Mouse (Mus musculus) heart, adult 2 months (tissue): ENCODE measurements around the gene Ugt1a6a. TPM values are rescaled to one million over a fixed set of nuclear protein-coding genes. Genes with fewer than 3 reads are reported as not detected.
A peak's percentile ranks its signal among the peaks of the same experiment; 100 is the strongest.

Experiments
- DNase-seq, 2 experiments: peaks; one replicate each; pipeline ENCODE4 v3.0.0; 2021
- H3K27ac ChIP-seq: fragments of 200-600 bp; 2 replicates; pipeline ENCODE4 v1.8.1; 2022
- H3K27me3 ChIP-seq: fragments of 200-500 bp; 2 replicates; pipeline ENCODE4 v1.6.1; 2012; ENCODE audit warnings: mild to moderate bottlenecking, low read length, inconsistent platforms, mixed read lengths; ENCODE audit not compliant: control insufficient read depth, insufficient read depth
- H3K36me3 ChIP-seq: fragments of 200-500 bp; 2 replicates; pipeline ENCODE4 v1.6.1; 2012; ENCODE audit warnings: low read length, inconsistent platforms; ENCODE audit not compliant: control insufficient read depth, insufficient read depth
- H3K4me1 ChIP-seq: fragments of 200-500 bp; 2 replicates; pipeline ENCODE4 v1.6.1; 2011; ENCODE audit warnings: low read length; ENCODE audit not compliant: control insufficient read depth, insufficient read depth
- H3K4me3 ChIP-seq: fragments of 200-600 bp; 2 replicates; pipeline ENCODE4 v1.8.1; 2022
- H3K79me2 ChIP-seq: fragments of 200-500 bp; replicated peaks from 2 replicates; pipeline ENCODE4 v1.6.1; 2012; ENCODE audit warnings: mild to moderate bottlenecking, inconsistent platforms, low read length, moderate library complexity, mixed read lengths; ENCODE audit not compliant: control insufficient read depth, insufficient read depth
- H3K9ac ChIP-seq: fragments of 200-500 bp; 2 replicates; pipeline ENCODE4 v1.6.1; 2012; ENCODE audit warnings: low read depth, mild to moderate bottlenecking, control low read depth, inconsistent platforms, low read length, mixed read lengths
- CTCF ChIP-seq: fragments of 200-600 bp; IDR thresholded peaks from 2 replicates; pipeline ENCODE4 v1.8.1; 2022; ENCODE audit warnings: antibody characterized with exemption, mild to moderate bottlenecking, moderate library complexity
- EP300 ChIP-seq: fragments of 200-500 bp; IDR thresholded peaks from 2 replicates; pipeline ENCODE4 v1.6.1; 2011; ENCODE audit warnings: low read depth, low read length, control low read depth; ENCODE audit not compliant: insufficient read depth
- POLR2A ChIP-seq: fragments of 200-500 bp; IDR thresholded peaks from 2 replicates; pipeline ENCODE4 v1.6.1; 2011; ENCODE audit warnings: mild to moderate bottlenecking, low read depth, low read length, control low read depth; ENCODE audit not compliant: insufficient read depth
- WGBS: fragments of 180-500 bp; shearing (Covaris S2); methylation state at CpG from one replicate; pipeline ENCODE4 v1.1.7; 2018; 5-methylcytosine and 5-hydroxymethylcytosine counted together
- intact Hi-C: fragments of 180-260 bp; cut with DNase I; formaldehyde crosslinking; loops from one replicate; pipeline ENCODE4 v1.15.1; 2025
- polyA plus RNA-seq: library from polyadenylated mRNA; depleted of rRNA; stranded (reverse); fragments of >200 nt; gene quantifications from 2 replicates; pipeline ENCODE4 v1.2.3, GENCODE M21; 2012
- total RNA-seq, 2 experiments: library from RNA; stranded (reverse); gene quantifications; 2 replicates each; pipeline ENCODE4 v1.2.3; 2021

Ugt1a6a gene
- total and polyA plus RNA-seq, 3 experiments = 2.1 to 3.7 (median 2.4) TPM

DNA sequence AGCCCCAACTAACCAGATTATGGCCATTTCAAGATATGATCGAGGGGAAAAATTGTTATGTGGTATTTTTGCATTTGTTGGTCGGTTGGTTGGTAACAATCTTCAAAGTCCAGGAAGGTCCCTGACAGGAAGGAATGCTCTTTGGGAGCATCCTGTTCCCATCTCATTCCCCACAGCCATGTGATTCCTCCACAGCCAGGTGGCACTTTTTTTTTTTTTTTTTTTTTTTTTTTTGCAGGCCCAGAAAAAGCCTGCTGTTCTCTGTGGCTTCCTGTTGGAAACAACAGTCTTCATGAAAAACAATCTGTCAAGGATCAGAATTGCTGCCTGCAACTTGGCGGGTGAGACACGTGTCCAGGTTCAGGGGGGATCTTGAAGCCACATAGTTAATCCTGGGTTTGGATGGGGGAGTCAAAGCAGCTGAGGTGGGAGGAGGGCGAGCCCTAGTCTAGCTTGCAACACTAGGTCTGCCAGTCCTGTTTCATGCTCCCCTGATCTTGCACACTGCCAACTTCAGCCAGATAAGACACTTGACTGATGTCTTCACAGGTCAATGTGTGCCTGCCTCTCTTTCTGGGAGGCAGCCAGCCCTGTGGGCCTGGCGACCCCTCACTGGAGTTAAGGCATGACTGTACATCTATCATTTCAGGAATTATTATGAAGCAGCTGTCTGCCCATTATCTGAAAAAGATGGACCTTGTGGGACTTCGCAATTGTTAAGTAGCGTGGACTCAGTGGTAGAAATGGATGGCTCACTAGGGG lies 124.5 kb downstream of the Ugt1a6a start:
- H3K79me2 ChIP-seq = no peaks in the 10 kb centered on the region
- peaks cover 3% of the 10 kb centered on the region for H3K4me1 ChIP-seq
- WGBS = 53% methylated on average over 8 of the region's 8 CpGs
- no peaks in the 10 kb centered on the region for H3K36me3 ChIP-seq
- H3K27ac ChIP-seq = no peak overlapping the region
- intact Hi-C loops = no loop called here
- no peak overlapping the region for H3K4me3 ChIP-seq
- peak; percentile 57 to 67 for DNase-seq
- no peak for TF ChIP-seq EP300
- TF ChIP-seq POLR2A = no peak
- no peak for TF ChIP-seq CTCF
- H3K9ac ChIP-seq = no peak overlapping the region
- H3K27me3 ChIP-seq = no peaks in the 10 kb centered on the region

DNA sequence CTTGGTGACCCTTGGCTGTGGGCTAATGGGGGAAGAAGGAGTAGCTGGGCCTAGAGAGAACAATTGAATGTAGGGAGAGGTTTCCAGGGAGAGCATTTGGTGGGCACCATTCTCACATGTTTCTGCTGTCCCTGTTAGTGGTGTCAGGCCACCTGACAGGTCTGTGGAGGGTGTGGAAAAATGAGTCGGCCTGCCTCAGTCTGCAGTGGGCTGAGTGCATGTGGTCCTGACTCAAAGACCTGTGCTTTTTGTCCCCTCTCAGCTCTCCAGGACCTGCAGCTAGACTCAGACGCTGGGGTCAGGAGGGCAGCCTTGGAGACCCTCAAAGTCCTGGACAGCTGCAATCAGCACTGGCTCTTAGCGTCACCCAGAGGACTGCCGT lies 125.0 kb downstream of the Ugt1a6a start:
- TF ChIP-seq EP300 (no peak), CTCF (no peak), POLR2A (no peak)

DNA sequence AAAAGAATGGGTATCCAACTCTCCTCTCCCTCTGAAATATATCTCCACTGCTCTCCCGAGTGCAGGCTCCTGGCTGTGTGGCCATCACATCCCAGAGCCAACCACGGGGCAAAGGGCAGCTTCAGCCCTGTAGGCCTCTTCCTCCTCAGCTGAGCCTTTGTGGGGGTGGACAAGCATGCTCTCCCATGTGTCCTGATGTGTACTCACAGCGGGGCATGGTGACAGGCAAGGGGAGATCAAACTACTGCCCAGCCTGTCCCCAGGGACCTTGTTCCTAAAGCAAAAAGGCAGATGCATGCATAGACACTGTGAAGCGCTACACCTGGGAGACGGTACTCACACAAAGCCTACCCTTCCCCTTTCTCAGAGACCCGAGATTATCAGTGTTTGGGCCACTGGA lies 125.5 kb downstream of the Ugt1a6a start:
- TF ChIP-seq CTCF (no peak), POLR2A (no peak), EP300 (no peak)
- 66% methylated on average over 6 of the region's 6 CpGs for WGBS

More for the DNA sequence above, 125.0 kb downstream of the Ugt1a6a start:
- peak in 1 of 2 experiments; percentile 44 for DNase-seq
- Histone ChIP-seq H3K27me3 (no peaks in the 10 kb centered on the region), H3K4me3 (no peak overlapping the region), H3K36me3 (no peaks in the 10 kb centered on the region), H3K9ac (no peak overlapping the region), H3K4me1 (peaks cover 3% of the 10 kb centered on the region), H3K79me2 (no peaks in the 10 kb centered on the region), H3K27ac (no peak overlapping the region)
- intact Hi-C loops = no loop called here
- 73% methylated on average over 4 of the region's 4 CpGs for WGBS

DNA sequence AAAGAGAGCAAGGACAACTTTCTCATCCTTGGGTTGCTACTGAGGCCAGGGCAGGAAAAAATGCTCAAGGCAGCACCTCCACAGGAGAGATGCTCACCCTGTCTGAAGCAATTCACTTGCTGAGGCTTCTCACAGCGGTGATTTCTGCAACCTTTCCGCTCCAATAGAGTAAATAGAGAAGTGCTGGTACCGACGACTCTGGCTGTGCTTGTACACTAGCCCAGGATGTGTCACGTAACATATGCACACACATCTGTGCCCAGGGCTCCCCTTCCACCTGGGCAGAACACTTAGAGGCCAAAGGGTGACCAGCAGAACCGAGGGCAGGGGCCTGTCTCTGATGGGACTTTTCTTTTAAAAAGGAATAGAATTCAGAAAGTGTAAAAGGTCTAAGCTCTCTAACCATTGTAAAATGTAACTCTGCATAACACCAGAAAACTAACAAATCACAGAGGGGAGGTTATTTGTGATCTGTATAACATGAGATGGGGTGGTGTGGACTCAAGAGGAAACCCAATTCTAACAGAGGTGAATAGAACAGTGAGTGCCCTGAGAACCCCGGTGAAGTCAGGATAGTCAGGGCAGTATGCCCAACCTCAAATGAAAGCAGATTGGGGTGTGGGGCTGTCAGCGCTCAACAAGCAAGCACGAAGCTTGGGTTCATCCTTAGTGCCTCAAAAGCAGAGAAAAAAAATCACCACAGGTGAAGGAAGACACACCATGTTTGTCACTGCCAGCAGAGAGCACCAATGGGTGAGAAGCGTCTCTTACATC lies 126.2 kb downstream of the Ugt1a6a start:
- DNase-seq = peak in 1 of 2 experiments; percentile 29
- no peaks in the 10 kb centered on the region for H3K27me3 ChIP-seq
- intact Hi-C loops = no loop called here
- TF ChIP-seq CTCF = no peak
- no peak for TF ChIP-seq EP300
- TF ChIP-seq POLR2A = no peak
- H3K36me3 ChIP-seq = no peaks in the 10 kb centered on the region
- no peaks in the 10 kb centered on the region for H3K79me2 ChIP-seq
- no peak overlapping the region for H3K27ac ChIP-seq
- H3K4me3 ChIP-seq = no peak overlapping the region
- no peak overlapping the region for H3K9ac ChIP-seq
- peaks cover 3% of the 10 kb centered on the region for H3K4me1 ChIP-seq
- WGBS = 83% methylated on average over 10 of the region's 10 CpGs

More for the DNA sequence above, 125.5 kb downstream of the Ugt1a6a start:
- H3K27ac ChIP-seq = no peak overlapping the region
- H3K9ac ChIP-seq = no peak overlapping the region
- H3K4me1 ChIP-seq = peaks cover 3% of the 10 kb centered on the region
- no peaks in the 10 kb centered on the region for H3K27me3 ChIP-seq
- no peak overlapping the region for H3K4me3 ChIP-seq
- intact Hi-C loops = no loop called here
- no peaks in the 10 kb centered on the region for H3K36me3 ChIP-seq
- peak in 1 of 2 experiments; percentile 60 for DNase-seq
- H3K79me2 ChIP-seq = no peaks in the 10 kb centered on the region

DNA sequence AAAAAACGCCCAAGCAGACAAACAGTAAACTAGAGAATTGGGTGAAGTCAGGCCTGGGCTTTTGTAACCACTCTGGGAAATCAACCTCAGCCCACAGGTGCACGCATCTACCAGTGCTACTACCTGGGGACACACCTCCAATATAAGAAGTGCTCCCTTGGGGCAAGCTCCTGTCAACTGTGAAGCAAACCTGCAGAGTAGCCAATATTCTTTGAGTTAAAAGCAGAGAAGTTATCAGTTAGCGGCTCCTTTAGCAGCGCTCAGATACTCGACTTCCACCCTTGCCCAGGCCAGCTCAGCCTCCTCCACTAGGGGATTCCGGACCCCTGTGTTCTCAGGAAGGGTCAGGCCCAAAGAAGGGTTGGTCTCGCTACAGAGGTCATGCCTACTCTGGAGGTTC lies 127.1 kb downstream of the Ugt1a6a start:
- H3K4me1 ChIP-seq = peaks cover 3% of the 10 kb centered on the region
- DNase-seq = no peak
- TF ChIP-seq CTCF = no peak
- intact Hi-C loops = no loop called here
- no peak overlapping the region for H3K9ac ChIP-seq
- no peaks in the 10 kb centered on the region for H3K79me2 ChIP-seq
- WGBS = 83% methylated on average over 7 of the region's 7 CpGs
- H3K27me3 ChIP-seq = no peaks in the 10 kb centered on the region
- H3K27ac ChIP-seq = no peak overlapping the region
- H3K4me3 ChIP-seq = no peak overlapping the region
- no peaks in the 10 kb centered on the region for H3K36me3 ChIP-seq

DNA sequence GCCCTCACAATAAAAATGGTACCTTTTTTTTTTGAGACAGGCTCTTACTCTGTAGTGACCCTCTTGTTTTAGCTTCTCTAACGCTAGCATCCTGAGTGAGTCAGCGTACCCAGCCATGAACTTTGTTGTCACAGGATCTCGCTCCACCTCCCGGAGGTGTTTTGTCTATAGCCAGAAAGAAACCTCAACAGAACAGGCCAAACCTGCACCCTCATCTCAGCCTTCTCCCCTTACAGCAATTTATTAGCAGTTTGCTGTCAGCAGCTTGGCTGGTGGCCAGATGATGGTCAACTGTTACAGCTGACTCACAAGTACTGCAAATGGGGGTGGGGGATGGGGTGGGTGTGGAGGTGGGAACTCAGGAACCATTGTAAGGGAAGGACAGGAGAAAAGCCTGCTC lies 127.6 kb downstream of the Ugt1a6a start:
- WGBS = 75% methylated on average over 4 of the region's 4 CpGs
- DNase-seq = peak in 1 of 2 experiments; percentile 40
- no peaks in the 10 kb centered on the region for H3K36me3 ChIP-seq
- no peak overlapping the region for H3K4me3 ChIP-seq
- no peaks in the 10 kb centered on the region for H3K27me3 ChIP-seq
- H3K79me2 ChIP-seq = no peaks in the 10 kb centered on the region
- H3K4me1 ChIP-seq = peaks cover 3% of the 10 kb centered on the region
- no peak for TF ChIP-seq CTCF
- no peak for TF ChIP-seq EP300
- no peak for TF ChIP-seq POLR2A
- intact Hi-C loops = no loop called here
- no peak overlapping the region for H3K9ac ChIP-seq
- no peak overlapping the region for H3K27ac ChIP-seq
